Mouse (Mus musculus) ovary, postnatal 10 days (tissue): ENCODE measurements around the gene Aaed1.
"Not testable (repeated sequence)": the region's sequence is repeated elsewhere in the genome, so short reads cannot be mapped to it uniquely, and the experiment has no call there.

Source experiments
- DNase-seq: peaks from one replicate; pipeline ENCODE4 v3.0.0; 2022; ENCODE audit warnings: low spot score

Aaed1 gene

GRCm38 (mm10) chr13:64309036-64309435, 3.5 kb downstream of the Aaed1 start:
- no peak for DNase-seq

DNA sequence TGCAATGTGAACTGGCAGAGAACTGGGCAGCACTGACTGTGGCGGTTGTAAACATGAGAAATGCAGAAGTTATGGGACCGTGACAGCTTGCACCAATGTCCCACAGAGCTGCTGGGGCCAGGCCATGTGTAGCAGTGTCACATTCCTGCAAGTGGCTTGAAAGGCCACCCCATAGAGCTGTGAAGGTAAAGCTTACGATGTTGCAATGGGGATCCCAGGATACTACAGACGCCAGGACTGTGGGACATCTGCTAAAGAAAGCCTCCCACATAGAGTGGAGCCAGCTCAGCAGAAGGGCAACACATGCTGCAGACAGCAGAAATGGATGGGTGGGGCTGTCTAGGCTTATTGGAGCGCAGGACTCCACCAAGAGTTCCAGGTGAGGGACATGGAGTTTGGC, 5.0 kb downstream of the Aaed1 start:
- DNase-seq = no peak

DNA sequence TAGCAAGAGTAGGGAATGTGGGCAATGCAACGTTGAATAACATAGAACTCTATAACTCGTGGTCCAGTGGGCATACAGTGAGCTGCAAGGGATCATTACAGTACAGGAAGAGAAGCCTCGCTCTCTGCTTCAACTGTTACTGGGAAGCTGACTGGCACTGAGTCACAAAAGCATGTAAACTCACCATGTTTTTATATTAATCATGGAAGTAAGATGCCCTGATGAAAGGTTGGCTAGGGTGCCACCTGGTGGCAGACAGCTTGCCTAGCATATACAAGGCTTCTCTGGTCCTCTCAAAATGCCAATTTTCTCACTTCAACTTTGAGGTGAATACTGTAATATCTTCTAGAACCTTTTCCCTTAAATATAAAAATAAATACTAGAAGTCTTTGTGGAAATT, 6.4 kb downstream of the Aaed1 start:
- no peak for DNase-seq

GRCm38 (mm10) chr13:64299069-64299468, 13.4 kb downstream of the Aaed1 start:
- DNase-seq = no peak

GRCm38 (mm10) chr13:64286791-64287190, 25.7 kb downstream of the Aaed1 start:
- no peak for DNase-seq

GRCm38 (mm10) chr13:64286321-64286720, 26.2 kb downstream of the Aaed1 start:
- DNase-seq = no peak

DNA sequence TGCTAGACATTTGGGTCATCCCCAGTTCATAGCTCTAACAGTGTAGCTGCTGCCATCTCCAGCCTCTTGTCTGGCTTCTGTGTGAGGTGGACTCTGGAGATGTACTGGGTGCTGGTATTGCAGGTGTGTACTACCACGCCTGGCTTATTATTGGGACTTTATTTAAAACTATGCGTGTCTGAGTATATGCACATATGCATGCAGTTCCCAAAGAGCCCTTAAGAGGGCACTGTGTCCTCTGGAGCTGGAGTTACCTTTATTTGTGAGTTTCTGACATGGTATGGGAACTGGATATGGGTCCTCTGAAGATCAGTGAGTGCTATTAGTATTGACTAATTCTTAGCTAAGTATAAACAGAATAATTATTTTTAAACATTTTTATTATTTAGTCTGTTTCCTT, 27.8 kb downstream of the Aaed1 start:
- no peak for DNase-seq

DNA sequence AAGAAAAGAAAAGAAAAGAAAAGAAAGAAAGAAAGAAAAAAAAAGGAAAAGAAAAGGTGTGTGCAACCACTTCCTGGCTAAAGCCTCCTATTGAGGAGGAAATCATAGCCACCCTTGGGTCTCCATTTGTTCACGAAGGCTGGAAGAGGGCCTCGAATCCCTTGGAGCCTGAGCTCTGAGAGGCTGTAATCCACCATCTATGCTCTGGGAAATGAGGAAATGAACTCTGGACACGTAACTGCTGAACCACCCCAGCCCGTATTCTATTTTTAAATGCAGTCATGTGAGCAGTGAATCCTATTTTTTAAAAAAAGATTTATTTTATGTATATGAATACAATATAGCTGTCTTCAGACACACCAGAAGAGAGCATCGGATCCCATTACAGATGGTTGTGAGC, 31.6 kb downstream of the Aaed1 start:
- no peak for DNase-seq

DNA sequence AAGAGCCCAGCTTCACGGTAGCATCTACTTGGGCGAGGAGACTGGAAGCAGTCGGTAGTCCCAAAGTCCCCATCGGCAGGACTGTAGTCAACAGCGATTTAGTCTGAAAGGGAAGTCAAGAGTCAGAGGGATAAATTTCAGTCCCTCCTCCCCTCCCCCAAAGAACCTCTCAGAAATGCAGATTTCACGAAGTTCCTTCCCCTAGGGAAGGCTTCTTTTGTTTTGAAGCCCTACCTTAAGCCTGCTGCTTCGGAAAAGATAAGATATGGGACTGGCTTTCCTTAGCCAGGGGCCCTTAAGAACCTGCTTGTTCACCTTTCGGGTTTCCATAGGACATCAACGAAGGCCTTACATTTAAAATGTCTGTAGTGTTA, 36.8 kb downstream of the Aaed1 start:
- no peak for DNase-seq

DNA sequence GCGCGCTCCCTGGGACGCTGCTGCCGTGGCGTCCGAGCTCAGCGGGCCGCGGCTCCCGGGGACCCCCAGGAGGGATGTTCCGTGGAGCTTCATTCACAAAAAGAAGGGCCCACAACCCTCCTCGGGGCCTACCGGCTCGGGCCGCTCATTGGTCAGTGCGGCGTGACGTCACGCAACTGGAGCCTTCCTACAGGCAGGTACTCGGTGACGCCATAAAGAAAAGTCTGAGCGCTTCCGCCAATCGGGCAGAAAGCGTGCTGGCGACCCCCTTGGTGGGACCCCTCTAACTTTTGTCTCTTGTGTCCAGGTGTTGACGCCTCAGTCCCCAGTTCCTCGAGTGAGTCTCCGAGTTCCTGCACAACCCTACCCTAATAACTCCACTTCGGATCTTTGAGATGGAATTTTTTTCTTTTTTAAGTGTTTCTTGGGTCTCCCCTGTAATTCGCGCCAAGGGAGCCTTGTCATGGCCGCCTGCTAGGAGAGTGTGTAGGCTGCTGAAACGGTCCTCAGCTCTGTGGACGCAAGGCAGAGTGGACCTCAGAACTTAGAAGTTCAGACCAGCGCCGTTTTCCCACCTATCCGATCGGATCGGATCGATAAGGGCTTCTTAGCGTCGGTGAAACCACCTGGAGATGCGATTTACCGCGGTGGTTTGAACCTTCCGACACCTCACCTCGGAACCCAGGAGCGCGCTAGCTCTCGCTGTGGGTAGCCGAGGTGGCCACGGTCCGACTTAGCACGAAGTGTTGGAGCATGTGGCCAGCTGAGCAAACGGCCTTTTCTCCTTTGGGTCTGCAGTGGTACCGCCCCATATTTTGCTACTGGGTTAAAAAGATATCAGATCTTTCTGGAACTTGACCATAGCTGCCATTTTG, 37.4 kb downstream of the Aaed1 start, which contains the start of gene Cdc14b:
Gene Cdc14b, minus strand, starts transcription at position 412 of the 875 bp plus-strand sequence.
- peak; percentile 41 for DNase-seq

DNA sequence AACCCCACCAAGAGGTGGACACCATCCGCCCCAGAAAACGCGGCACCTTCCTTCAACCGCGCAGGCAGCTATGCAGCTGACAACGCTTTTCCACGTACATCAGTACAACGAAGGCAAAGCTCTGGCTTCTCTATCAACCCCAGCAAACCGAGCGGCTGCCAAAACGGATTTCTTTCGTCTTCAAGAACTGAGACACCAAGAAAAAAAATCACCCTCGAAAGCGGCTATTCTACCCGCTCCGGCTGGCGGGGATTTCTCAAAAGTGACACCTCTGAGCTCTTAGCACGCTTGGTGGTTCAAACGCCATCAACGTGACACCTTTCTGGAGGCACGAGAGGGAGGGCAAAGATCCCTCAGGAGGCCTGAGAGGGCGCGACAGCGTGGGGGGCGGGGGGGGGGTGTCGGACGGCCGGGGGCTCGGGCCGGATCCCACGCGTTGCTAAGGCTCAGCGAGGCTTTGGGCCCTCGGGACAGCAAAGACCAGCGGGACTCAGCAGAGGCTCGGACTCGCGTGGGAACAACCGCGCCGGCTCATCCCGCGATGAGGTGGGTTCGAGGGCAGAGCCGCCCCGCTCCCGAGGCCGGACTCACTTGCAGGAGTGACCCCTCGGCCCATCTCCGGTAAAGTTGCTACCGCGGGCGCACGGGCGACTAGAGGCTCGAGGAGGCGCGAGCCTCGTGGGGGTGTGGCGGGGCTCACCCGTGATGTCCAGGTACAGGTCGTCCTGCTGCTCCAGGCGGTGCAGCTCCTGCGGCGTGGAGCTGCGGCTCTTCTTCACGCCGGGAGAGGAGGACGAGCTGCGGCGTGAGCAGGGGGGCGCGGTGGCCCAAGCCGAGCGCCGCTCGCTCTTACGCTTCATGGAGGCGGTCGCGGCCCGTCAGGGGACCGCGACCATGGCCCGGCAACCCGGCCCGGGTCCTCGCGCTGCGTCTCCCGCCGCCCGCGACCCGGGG, 38.3 kb downstream of the Aaed1 start:
- DNase-seq = peak; percentile 16

DNA sequence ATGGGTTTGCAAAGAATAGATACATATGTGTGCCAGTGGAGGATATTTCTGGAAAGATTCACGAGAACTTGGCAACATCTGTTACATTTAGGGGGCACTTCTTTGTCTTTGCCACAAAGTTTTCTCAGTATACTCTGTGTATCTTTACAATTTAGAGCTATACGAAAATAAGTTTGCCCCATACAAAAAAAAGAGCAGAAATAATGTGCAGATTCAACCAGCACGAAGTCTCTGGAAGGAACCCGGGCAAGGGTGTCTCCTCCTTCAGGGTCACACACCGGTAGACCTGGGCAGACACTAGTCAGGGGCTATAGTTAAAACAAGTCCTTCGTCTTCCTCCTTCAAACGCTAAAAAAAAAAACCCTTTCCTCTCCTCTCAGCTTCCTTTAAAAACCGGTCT, 39.2 kb downstream of the Aaed1 start:
- no peak for DNase-seq

DNA sequence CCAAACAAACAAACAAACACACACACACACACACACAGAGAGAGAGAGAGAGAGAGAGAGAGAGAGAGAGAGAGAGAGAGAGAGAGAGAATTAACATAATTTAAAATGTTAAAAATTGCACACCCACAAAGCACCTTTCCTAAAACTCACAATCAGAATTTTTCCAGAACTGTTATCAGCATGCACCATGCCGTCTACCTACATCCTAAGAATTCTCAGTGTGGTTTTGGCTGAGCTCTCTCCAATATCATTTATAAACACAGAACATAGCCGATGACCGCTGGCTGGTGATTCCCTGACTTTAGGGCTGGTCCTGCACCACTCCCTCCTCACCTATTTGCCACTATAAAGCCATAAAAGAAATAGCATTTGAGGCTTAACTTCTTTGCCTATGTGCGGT, 44.1 kb downstream of the Aaed1 start:
- DNase-seq = no peak

DNA sequence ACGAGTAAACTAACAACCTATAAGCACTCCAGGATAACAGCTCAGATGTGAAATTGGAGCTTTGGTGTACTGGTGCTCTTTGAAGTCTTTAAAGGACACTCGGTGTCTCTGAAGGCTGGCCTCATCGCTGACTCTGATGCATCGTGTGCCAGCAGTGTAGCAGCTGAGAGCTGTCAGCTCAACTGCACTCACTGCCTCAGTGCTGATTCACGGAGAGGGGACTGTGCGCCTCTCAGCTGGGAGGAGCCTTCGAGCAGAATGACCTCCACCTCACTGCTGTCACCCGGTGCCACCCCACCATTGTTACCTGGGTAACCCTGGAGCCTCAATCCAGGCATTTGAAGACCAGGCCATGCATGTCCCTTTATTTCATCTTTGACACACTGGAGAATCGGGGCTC, 45.4 kb downstream of the Aaed1 start:
- no peak for DNase-seq

DNA sequence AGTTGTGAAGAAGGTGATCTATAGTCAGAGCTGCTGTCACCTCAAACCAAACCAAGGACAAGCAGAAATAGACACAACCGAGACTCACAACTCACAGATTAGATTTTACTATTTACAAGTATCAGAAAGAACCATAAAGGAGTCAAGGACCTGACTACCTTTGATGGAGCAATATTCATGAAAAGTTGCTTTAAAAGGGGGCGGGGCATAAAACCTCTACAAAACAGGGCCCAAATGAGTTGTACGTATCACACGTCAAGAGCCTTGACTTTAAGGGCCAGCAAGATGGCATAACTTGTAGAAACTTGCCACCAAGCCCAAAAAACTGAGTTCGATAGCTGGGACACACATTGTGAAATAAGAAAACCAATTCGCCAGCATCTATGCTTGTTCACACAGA, 47.9 kb downstream of the Aaed1 start:
- no peak for DNase-seq

GRCm38 (mm10) chr13:64259903-64260302, 52.6 kb downstream of the Aaed1 start:
- DNase-seq = no peak

- no peak for DNase-seq
Observed at GRCm38 (mm10) chr13:64258516-64258821, 54.0 kb downstream of the Aaed1 start.

DNA sequence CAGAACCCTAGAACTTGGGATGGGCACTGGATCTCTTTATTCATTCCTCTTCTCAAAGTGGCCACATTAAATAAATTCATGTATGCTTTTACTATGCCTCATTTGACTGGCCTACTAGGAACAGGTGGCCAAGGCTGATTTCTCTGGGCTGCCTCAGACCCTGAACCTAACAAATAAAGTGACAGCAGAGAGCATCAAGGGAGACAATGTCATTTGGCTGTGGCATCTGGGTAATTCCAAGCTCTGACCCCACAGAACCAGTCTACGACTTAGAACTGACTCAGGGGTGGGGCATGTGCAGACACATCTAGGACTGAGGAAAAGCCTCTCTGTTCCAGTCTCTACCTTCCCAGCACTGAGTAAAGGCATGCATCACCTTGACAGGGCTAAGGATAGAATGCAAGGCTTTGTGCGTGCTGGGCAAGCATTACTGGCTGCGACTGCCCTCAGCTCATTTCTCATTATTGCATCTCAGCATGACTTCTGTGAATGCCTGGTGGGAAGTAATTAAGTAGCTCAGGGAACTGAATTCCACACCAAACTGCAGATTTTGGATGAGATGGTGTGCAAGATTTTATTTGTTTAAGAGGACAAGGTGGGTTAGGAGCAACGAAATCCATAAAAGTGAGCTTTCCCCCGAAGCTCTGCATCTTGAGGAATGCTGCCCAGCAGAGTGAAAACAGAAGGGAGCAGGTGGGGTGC, 54.5 kb downstream of the Aaed1 start:
- DNase-seq = no peak

DNA sequence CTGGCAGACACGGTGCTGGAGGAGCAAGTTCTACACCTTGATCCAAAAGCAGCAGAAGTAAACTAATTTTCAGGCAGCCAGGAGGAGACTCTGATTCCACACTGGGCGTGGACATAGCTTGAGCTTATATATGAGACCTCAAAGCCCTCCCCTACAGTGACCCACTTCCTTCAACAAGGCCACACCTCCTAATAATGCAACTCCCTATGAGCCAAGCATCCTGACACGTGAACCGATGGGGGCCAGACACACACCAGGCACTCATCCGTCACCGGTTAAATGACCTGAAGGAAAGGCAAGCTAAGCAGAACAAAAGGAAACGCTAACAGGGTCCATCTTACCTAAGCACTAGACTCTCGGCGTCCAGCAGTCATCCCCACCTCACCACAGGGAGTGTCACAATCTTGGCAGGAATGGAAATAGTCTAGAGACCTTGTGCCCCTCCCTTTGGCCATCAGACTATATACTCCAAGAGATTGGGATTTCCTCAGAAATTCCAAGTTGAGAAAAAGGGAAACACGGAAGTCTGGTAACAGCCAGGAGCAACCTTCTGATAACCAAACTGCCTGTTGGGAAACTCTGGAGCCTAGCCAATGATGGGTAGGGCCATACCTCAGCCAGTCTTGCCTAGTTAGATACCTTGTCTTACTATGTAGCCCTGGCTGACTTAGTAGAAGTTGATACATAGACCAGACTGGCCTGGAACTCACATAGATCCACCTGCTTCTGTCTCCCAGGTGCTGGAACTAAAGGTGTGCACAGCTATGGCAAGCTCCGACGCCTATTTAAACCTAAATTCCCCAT, 55.3 kb downstream of the Aaed1 start:
- DNase-seq = no peak

GRCm38 (mm10) chr13:64254185-64254584, 58.3 kb downstream of the Aaed1 start:
- not testable (repeated sequence) for DNase-seq

DNA sequence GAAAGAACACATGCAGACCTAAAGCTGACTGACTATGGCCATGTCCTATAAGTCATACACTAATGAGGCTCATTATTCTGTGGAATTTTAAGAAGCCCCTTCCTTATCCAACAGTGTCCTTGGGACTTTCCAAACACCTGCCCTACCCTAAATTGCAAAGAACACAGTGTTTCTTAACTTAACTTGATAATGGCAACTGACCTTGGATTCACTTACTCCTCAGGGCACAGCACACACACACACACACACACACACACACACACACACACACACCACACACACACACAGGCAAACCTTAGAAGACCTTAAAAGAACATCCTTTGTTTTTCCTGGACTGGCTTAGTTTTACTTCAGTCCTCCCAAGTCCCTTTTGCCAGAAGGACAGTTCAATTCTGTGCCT, 58.8 kb downstream of the Aaed1 start:
- no peak for DNase-seq

DNA sequence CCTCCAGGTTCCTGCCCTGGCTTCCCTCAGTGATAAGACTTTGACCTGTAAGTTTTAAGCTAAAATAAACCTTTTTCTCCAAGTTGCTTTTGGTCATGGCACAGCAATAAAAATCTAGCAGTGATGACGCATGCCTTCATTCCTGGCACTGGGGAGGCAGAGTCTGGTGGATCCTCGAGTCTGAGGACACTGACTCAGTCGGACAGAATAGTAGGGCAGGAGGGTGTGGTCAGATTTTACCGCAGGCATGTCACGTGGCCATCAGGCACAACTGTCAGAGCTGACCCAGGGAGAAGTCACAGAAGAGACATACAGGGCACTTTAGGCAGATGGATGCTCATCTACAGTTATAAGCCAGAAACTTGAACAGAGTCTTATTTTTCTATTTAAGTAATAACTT, 60.4 kb downstream of the Aaed1 start:
- no peak for DNase-seq
